Mouse (Mus musculus) lung, embryonic 16.5 days (tissue): ENCODE data around the gene Acaca. TPM values are rescaled to one million over a fixed set of nuclear protein-coding genes. Genes with fewer than 3 reads are reported as not detected.

Experiments
- ATAC-seq: fragments of 200-750 bp; cut with Nextera tagmentation; 2 replicates; pipeline ENCODE4 v1.8.0; 2017; ENCODE audit warnings: low read depth, mild to moderate bottlenecking, moderate library complexity
- H3K27ac ChIP-seq: fragments of 300-500 bp; sonication (generic); 2 replicates; pipeline ENCODE4 v1.5.1; 2014; ENCODE audit warnings: mild to moderate bottlenecking, control low read depth, low read length
- H3K27me3 ChIP-seq: fragments of 300-500 bp; sonication (generic); 2 replicates; pipeline ENCODE4 v1.6.1; 2014; ENCODE audit warnings: low read depth, low read length, mixed read lengths; ENCODE audit not compliant: control insufficient read depth, insufficient read depth
- H3K36me3 ChIP-seq: fragments of 300-500 bp; sonication (generic); 2 replicates; pipeline ENCODE4 v1.6.1; 2014; ENCODE audit warnings: low read length; ENCODE audit not compliant: control insufficient read depth, insufficient read depth
- H3K4me1 ChIP-seq: fragments of 300-500 bp; sonication (generic); replicated peaks from 2 replicates; pipeline ENCODE4 v1.6.1; 2014; ENCODE audit warnings: low read length, mixed read lengths; ENCODE audit not compliant: control insufficient read depth, insufficient read depth
- H3K4me2 ChIP-seq: fragments of 300-500 bp; sonication (generic); 2 replicates; pipeline ENCODE4 v1.6.1; 2014; ENCODE audit warnings: low read depth, low read length, control low read depth
- H3K4me3 ChIP-seq: fragments of 300-500 bp; sonication (generic); 2 replicates; pipeline ENCODE4 v1.5.1; 2014; ENCODE audit warnings: mild to moderate bottlenecking, low read length, control low read depth
- H3K9ac ChIP-seq: fragments of 300-500 bp; sonication (generic); 2 replicates; pipeline ENCODE4 v1.6.1; 2014; ENCODE audit warnings: low read length, control low read depth
- H3K9me3 ChIP-seq: fragments of 300-500 bp; sonication (generic); 2 replicates; pipeline ENCODE4 v1.6.1; 2016; ENCODE audit warnings: low read length; ENCODE audit not compliant: control insufficient read depth
- WGBS: fragments of 180-500 bp; shearing (Covaris S2); extraction: QIAGEN DNeasy Blood & Tissue Kit; methylation state at CpG from one replicate; pipeline ENCODE4 v1.1.7; 2014; 5-methylcytosine and 5-hydroxymethylcytosine counted together
- polyA plus RNA-seq: library from polyadenylated mRNA; unstranded; fragments of >200 nt; fragmentation: Nextera tagmentation; extraction: Ambion mirVana; gene quantifications from 2 replicates; pipeline ENCODE4 v1.2.1, GENCODE M21; 2015

The Acaca gene
- polyA plus RNA-seq, 1 experiment from 2014 or later, result 11.2 TPM

DNA sequence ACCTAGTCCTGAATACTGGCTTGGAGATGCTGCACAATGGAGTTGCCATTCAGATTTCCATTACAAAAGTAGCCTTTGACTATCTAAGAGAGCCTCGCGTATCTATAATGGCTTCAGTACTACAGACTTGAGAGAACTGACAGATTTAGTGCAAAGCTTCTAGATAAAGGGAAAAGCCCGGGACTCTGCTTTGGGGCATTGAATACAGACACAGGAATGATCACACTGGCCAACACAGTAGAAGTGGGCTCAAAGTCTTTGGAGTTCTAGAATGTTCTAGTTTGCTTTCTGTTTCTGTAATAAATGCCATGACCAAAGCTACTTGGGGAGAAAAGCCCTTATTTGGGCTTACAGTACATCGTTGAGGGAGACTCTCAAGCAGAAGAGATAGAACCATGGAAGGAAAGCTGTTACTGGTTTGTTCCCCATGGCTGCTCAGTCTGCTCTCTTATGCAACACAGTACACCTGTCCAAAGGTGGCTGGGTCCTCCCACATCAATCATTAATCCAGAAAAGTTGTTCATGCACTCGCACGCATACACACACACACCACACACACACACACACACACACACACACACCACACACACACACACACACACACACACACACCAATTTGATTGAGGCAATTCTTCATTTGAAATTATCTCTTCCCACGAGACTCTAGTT is 223.7 kb downstream of the Acaca start:
- Histone ChIP-seq H3K27ac (no peak overlapping the region), H3K4me1 (no peaks in the 10 kb centered on the region), H3K9ac (no peak overlapping the region), H3K36me3 (no peaks in the 10 kb centered on the region), H3K9me3 (no peaks in the 10 kb centered on the region), H3K4me3 (no peak overlapping the region), H3K27me3 (no peaks in the 10 kb centered on the region), H3K4me2 (no peak overlapping the region)
- ATAC-seq, result no peak
- 89% methylated on average over 7 of the region's 7 CpGs for WGBS

DNA sequence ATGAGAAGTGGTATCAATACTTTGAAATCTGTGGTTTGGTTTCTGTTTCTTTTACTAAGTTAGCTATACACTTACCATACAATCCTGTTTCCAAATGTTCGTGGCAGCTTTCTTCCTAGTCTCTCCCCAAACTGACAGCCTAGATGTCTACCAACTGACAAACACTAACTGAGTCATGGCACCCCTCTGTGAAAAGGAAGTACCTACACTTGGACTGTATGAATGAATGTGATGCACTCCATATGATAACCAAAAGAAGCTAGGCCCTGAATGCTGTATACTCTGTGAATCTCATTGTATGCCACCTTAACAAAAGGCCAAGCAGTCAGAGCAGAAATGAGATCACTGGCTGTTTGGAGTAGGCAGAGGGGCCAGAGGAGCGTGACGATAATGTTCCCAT is 227.8 kb downstream of the Acaca start:
- Histone ChIP-seq H3K27me3 (no peaks in the 10 kb centered on the region), H3K27ac (no peak overlapping the region), H3K9ac (no peak overlapping the region), H3K36me3 (no peaks in the 10 kb centered on the region), H3K4me2 (no peak overlapping the region), H3K4me3 (no peak overlapping the region), H3K9me3 (no peaks in the 10 kb centered on the region), H3K4me1 (no peaks in the 10 kb centered on the region)
- ATAC-seq, result no peak
- WGBS, result 86% methylated on average over 3 of the region's 3 CpGs

- Histone ChIP-seq H3K4me2 (no peak overlapping the region), H3K27me3 (no peaks in the 10 kb centered on the region), H3K9ac (no peak overlapping the region), H3K4me1 (no peaks in the 10 kb centered on the region), H3K4me3 (no peak overlapping the region), H3K36me3 (no peaks in the 10 kb centered on the region), H3K9me3 (no peaks in the 10 kb centered on the region), H3K27ac (no peak overlapping the region)
- no peak for ATAC-seq
- 68% methylated on average over 2 of the region's 2 CpGs for whole genome bisulfite sequencing
These were observed 228.3 kb downstream of the Acaca start for GRCm38 (mm10) chr11:84357771-84358170.

GRCm38 (mm10) chr11:84361551-84361950 is 232.1 kb downstream of the Acaca start:
- no peak overlapping the region for H3K4me2 ChIP-seq
- no peak overlapping the region for H3K27ac ChIP-seq
- no peaks in the 10 kb centered on the region for H3K9me3 ChIP-seq
- ATAC-seq, result no peak
- no peak overlapping the region for H3K9ac ChIP-seq
- no peaks in the 10 kb centered on the region for H3K4me1 ChIP-seq
- no peaks in the 10 kb centered on the region for H3K27me3 ChIP-seq
- no peak overlapping the region for H3K4me3 ChIP-seq
- WGBS, result 93% methylated on average over 5 of the region's 5 CpGs
- peaks cover 2% of the 10 kb centered on the region; the same call in 1 of the 2 replicates for H3K36me3 ChIP-seq

DNA sequence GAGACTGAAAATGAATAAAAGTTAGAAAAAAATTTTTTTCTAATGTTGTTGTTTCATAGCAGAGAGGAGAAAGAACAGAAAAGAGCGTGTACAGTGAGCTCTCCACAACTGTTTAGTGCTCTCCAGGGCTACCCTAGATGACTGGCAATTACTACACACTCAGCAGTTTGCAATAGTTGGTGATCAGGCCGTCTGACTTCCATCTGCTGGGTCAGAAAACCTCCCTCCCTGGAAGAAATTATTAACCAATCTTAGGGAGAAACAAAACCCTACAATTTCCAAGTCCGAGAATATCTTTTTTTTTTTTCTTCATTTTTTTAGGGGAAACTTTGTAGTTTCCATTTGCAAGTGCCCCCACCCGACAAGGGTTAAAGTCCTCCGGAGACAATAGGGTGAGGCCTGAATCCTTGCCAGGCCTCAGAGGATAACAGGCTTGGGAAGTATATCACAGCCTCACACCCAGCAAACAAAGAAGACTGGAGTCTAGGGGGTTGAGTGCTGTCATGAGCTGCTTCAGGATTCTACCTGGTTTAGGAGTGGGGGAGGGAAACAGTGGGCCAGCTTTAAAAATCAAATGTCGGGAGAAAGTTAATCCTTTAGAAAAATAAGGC is 233.3 kb downstream of the Acaca start:
- Histone ChIP-seq H3K4me2 (no peak overlapping the region), H3K9me3 (no peaks in the 10 kb centered on the region), H3K4me1 (no peaks in the 10 kb centered on the region), H3K4me3 (no peak overlapping the region), H3K9ac (no peak overlapping the region), H3K36me3 (peaks cover 2% of the 10 kb centered on the region; the same call in 1 of the 2 replicates), H3K27ac (no peak overlapping the region), H3K27me3 (no peaks in the 10 kb centered on the region)
- no peak for ATAC-seq
- 51% methylated on average over 6 of the region's 6 CpGs for WGBS

- 54% methylated on average over 1 of the region's 1 CpGs for WGBS
- Histone ChIP-seq H3K4me2 (no peak overlapping the region), H3K9me3 (no peaks in the 10 kb centered on the region), H3K9ac (no peak overlapping the region), H3K27me3 (no peaks in the 10 kb centered on the region), H3K4me3 (no peak overlapping the region), H3K36me3 (peaks cover 2% of the 10 kb centered on the region; the same call in 1 of the 2 replicates), H3K4me1 (no peaks in the 10 kb centered on the region), H3K27ac (no peak overlapping the region)
- ATAC-seq, result no peak
These were observed 235.8 kb downstream of the Acaca start for GRCm38 (mm10) chr11:84365313-84365712.

DNA sequence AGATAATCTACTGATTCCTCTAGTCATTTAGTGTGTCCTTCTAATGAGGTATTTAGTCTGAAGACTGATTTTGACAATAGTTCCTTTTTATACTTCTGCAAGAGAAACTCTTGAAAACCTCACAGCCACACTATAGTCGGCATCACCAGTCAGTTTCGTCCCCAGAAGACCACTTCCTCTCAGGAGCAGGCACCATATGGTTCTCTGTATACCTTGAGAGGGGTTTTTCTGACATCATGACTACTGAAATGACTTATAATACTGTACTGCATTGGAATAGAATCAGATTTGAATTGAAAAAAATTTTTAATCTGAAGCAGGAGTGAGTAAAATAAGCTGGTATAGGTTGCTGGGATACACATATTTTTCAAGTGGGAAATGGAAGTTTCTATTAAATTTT is 239.4 kb downstream of the Acaca start:
- Histone ChIP-seq H3K27me3 (no peaks in the 10 kb centered on the region), H3K27ac (no peak overlapping the region), H3K9me3 (no peaks in the 10 kb centered on the region), H3K4me1 (no peaks in the 10 kb centered on the region), H3K9ac (no peak overlapping the region), H3K36me3 (peaks cover 9% of the 10 kb centered on the region), H3K4me2 (no peak overlapping the region), H3K4me3 (no peak overlapping the region)
- no peak for ATAC-seq
- WGBS, result 65% methylated on average over 2 of the region's 2 CpGs

- H3K4me3 ChIP-seq, result no peak overlapping the region
- no peak for ATAC-seq
- H3K9ac ChIP-seq, result no peak overlapping the region
- no peak overlapping the region for H3K4me2 ChIP-seq
- H3K36me3 ChIP-seq, result peaks cover 8% of the 10 kb centered on the region
- no peaks in the 10 kb centered on the region for H3K4me1 ChIP-seq
- H3K9me3 ChIP-seq, result no peaks in the 10 kb centered on the region
- no peaks in the 10 kb centered on the region for H3K27me3 ChIP-seq
- whole genome bisulfite sequencing, result 91% methylated on average over 4 of the region's 4 CpGs
- no peak overlapping the region for H3K27ac ChIP-seq
These were observed 243.7 kb downstream of the Acaca start for GRCm38 (mm10) chr11:84373122-84373521.

DNA sequence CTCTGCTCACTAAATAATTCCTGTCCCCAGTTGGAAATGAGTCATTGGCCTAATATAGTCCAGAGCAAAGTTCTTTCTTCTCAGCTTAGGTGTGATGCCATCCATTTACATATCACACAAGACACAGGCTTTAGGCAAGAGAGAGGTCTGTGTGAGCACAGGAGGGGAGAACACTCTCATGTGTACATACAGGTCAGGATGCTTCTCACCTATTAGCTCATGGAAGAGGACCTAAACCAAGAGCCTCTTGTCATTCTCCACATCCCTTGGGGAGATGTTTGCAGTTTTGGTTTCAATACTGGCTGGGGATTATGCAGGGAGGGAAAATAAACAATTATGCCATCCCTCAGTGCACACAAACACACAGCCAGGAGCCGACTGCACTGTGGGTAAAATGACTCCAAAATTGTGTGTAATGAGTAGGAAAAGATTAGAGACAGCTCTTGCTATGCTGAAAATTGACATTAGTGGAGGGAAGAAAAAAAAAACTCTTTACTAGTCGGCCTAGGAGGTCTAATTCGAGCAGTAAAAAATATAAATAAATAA is 246.6 kb downstream of the Acaca start:
- Histone ChIP-seq H3K4me1 (no peaks in the 10 kb centered on the region), H3K4me2 (no peak overlapping the region), H3K36me3 (peaks cover 8% of the 10 kb centered on the region), H3K4me3 (no peak overlapping the region), H3K9me3 (no peaks in the 10 kb centered on the region), H3K9ac (no peak overlapping the region), H3K27me3 (no peaks in the 10 kb centered on the region), H3K27ac (no peak overlapping the region)
- WGBS, result 54% methylated on average over 3 of the region's 3 CpGs
- no peak for ATAC-seq
